Mouse (Mus musculus) limb, embryonic 15.5 days (tissue): ENCODE measurements at regions not wholly inside any gene's neighbourhood (a gene's known extent, or its start where the extent isn't known, plus 50 kb on each side); places are given as distances from the start of the nearest gene placed in this dataset.

Experiments
- ATAC-seq: fragments of 200-750 bp; cut with Nextera tagmentation; 2 replicates; pipeline ENCODE4 v1.8.0; 2017; ENCODE audit warnings: low read depth, moderate TSS enrichment; ENCODE audit not compliant: insufficient number of reproducible peaks, low FRiP score, low TSS enrichment
- H3K27ac ChIP-seq: fragments of 300-500 bp; sonication (generic); 2 replicates; pipeline ENCODE4 v1.5.1; 2015; ENCODE audit warnings: moderate library complexity, mild to moderate bottlenecking, inconsistent platforms
- H3K27me3 ChIP-seq: fragments of 300-500 bp; sonication (generic); 2 replicates; pipeline ENCODE4 v1.6.1; 2015; ENCODE audit warnings: inconsistent platforms
- H3K36me3 ChIP-seq: fragments of 300-500 bp; sonication (generic); 2 replicates; pipeline ENCODE4 v1.6.1; 2015; ENCODE audit warnings: inconsistent platforms
- H3K4me1 ChIP-seq: fragments of 300-500 bp; sonication (generic); 2 replicates; pipeline ENCODE4 v1.6.1; 2015; ENCODE audit warnings: inconsistent platforms
- H3K4me2 ChIP-seq: fragments of 300-500 bp; sonication (generic); 2 replicates; pipeline ENCODE4 v1.6.1; 2015; ENCODE audit warnings: mild to moderate bottlenecking, inconsistent platforms
- H3K4me3 ChIP-seq: fragments of 300-500 bp; sonication (generic); 2 replicates; pipeline ENCODE4 v1.5.1; 2015; ENCODE audit warnings: mild to moderate bottlenecking, inconsistent platforms
- H3K9ac ChIP-seq: fragments of 300-500 bp; sonication (generic); 2 replicates; pipeline ENCODE4 v1.6.1; 2015; ENCODE audit warnings: inconsistent platforms
- H3K9me3 ChIP-seq: fragments of 300-500 bp; sonication (generic); 2 replicates; pipeline ENCODE4 v1.6.1; 2016; ENCODE audit warnings: inconsistent platforms
- WGBS: fragments of 180-500 bp; shearing (Covaris S2); methylation state at CpG from one replicate; pipeline ENCODE4 v1.1.7; 2015; 5-methylcytosine and 5-hydroxymethylcytosine counted together

GRCm38 (mm10) chr4:55711500-55712341 lies 179.5 kb upstream of the Klf4 start:
- no peak overlapping the region for H3K4me2 ChIP-seq
- H3K4me1 ChIP-seq, result peaks cover 8% of the 10 kb centered on the region; the same call in 1 of the 2 replicates
- H3K4me3 ChIP-seq, result no peak overlapping the region
- 66% methylated on average over 13 of the region's 13 CpGs for WGBS
- H3K27me3 ChIP-seq, result no peaks in the 10 kb centered on the region
- no peak for ATAC-seq
- H3K9me3 ChIP-seq, result no peaks in the 10 kb centered on the region
- no peak overlapping the region for H3K9ac ChIP-seq
- H3K36me3 ChIP-seq, result no peaks in the 10 kb centered on the region
- H3K27ac ChIP-seq, result no peak overlapping the region

- Histone ChIP-seq H3K4me3 (no peak overlapping the region), H3K36me3 (no peaks in the 10 kb centered on the region), H3K27ac (no peak overlapping the region), H3K9me3 (no peaks in the 10 kb centered on the region), H3K9ac (no peak overlapping the region), H3K4me1 (peaks cover 2% of the 10 kb centered on the region; the same call in 1 of the 2 replicates), H3K4me2 (no peak overlapping the region), H3K27me3 (no peaks in the 10 kb centered on the region)
- no peak for ATAC-seq
- 81% methylated on average over 5 of the region's 5 CpGs for WGBS
Observed at GRCm38 (mm10) chr4:55710476-55710875, 178.2 kb upstream of the Klf4 start.

- WGBS, result 78% methylated on average over 2 of the region's 2 CpGs
- no peak overlapping the region for H3K4me3 ChIP-seq
- H3K36me3 ChIP-seq, result no peaks in the 10 kb centered on the region
- no peak overlapping the region for H3K27ac ChIP-seq
- H3K4me1 ChIP-seq, result peaks cover 2% of the 10 kb centered on the region; the same call in 1 of the 2 replicates
- no peaks in the 10 kb centered on the region for H3K27me3 ChIP-seq
- H3K4me2 ChIP-seq, result no peak overlapping the region
- no peaks in the 10 kb centered on the region for H3K9me3 ChIP-seq
- H3K9ac ChIP-seq, result no peak overlapping the region
- no peak for ATAC-seq
Observed at GRCm38 (mm10) chr4:55708808-55709207, 176.5 kb upstream of the Klf4 start.

- Histone ChIP-seq H3K27ac (no peak overlapping the region), H3K27me3 (no peaks in the 10 kb centered on the region), H3K4me2 (no peak overlapping the region), H3K4me1 (peaks cover 2% of the 10 kb centered on the region; the same call in 1 of the 2 replicates), H3K4me3 (no peak overlapping the region), H3K9ac (no peak overlapping the region), H3K9me3 (no peaks in the 10 kb centered on the region), H3K36me3 (no peaks in the 10 kb centered on the region)
- no peak for ATAC-seq
- 67% methylated on average over 10 of the region's 10 CpGs for WGBS
Observed at GRCm38 (mm10) chr4:55707916-55708315, 175.7 kb upstream of the Klf4 start.

- ATAC-seq, result no peak
- H3K4me3 ChIP-seq, result no peak overlapping the region
- H3K27ac ChIP-seq, result no peak overlapping the region
- H3K4me2 ChIP-seq, result no peak overlapping the region
- H3K4me1 ChIP-seq, result peaks cover 4% of the 10 kb centered on the region; the same call in 1 of the 2 replicates
- 82% methylated on average over 4 of the region's 4 CpGs for WGBS
- H3K36me3 ChIP-seq, result no peaks in the 10 kb centered on the region
- H3K9ac ChIP-seq, result no peak overlapping the region
- no peaks in the 10 kb centered on the region for H3K27me3 ChIP-seq
- no peaks in the 10 kb centered on the region for H3K9me3 ChIP-seq
Observed at GRCm38 (mm10) chr4:55704921-55705320, 172.7 kb upstream of the Klf4 start.

GRCm38 (mm10) chr4:55703346-55703916 lies 171.2 kb upstream of the Klf4 start:
- 55% methylated on average over 2 of the region's 2 CpGs for WGBS
- Histone ChIP-seq H3K27ac (no peak overlapping the region), H3K4me3 (no peak overlapping the region), H3K9ac (no peak overlapping the region), H3K27me3 (no peaks in the 10 kb centered on the region), H3K4me2 (no peak overlapping the region), H3K9me3 (no peaks in the 10 kb centered on the region), H3K36me3 (no peaks in the 10 kb centered on the region), H3K4me1 (peaks cover 9% of the 10 kb centered on the region; the same call in 1 of the 2 replicates)
- ATAC-seq, result no peak

- 72% methylated on average over 2 of the region's 2 CpGs for WGBS
- Histone ChIP-seq H3K4me2 (no peak overlapping the region), H3K9me3 (no peaks in the 10 kb centered on the region), H3K4me1 (peaks cover 7% of the 10 kb centered on the region; the same call in 1 of the 2 replicates), H3K27me3 (no peaks in the 10 kb centered on the region), H3K27ac (no peak overlapping the region), H3K9ac (no peak overlapping the region), H3K36me3 (no peaks in the 10 kb centered on the region), H3K4me3 (no peak overlapping the region)
- no peak for ATAC-seq
Observed at GRCm38 (mm10) chr4:55701334-55701733, 169.1 kb upstream of the Klf4 start.

- H3K4me2 ChIP-seq, result 0 out of 2 replicates have a peak overlapping the region, but pooled peaks have one; percentile 10
Observed at GRCm38 (mm10) chr4:55699917-55700316, 167.7 kb upstream of the Klf4 start.

GRCm38 (mm10) chr4:55699161-55699560 lies 166.9 kb upstream of the Klf4 start:
- no peak for ATAC-seq
- Histone ChIP-seq H3K9ac (no peak overlapping the region), H3K9me3 (no peaks in the 10 kb centered on the region), H3K4me3 (no peak overlapping the region), H3K27ac (no peak overlapping the region), H3K4me2 (no peak overlapping the region), H3K27me3 (no peaks in the 10 kb centered on the region), H3K4me1 (peaks cover 7% of the 10 kb centered on the region; the same call in 1 of the 2 replicates), H3K36me3 (no peaks in the 10 kb centered on the region)
- 75% methylated on average over 5 of the region's 5 CpGs for WGBS

More at GRCm38 (mm10) chr4:55699917-55700316, 167.7 kb upstream of the Klf4 start:
- Histone ChIP-seq H3K9ac (no peak overlapping the region), H3K27me3 (no peaks in the 10 kb centered on the region), H3K27ac (no peak overlapping the region), H3K4me1 (peaks cover 7% of the 10 kb centered on the region; the same call in 1 of the 2 replicates), H3K4me3 (no peak overlapping the region), H3K9me3 (no peaks in the 10 kb centered on the region), H3K36me3 (no peaks in the 10 kb centered on the region)
- no peak for ATAC-seq
- 49% methylated on average over 8 of the region's 8 CpGs for WGBS

- H3K4me1 ChIP-seq, result peaks cover 7% of the 10 kb centered on the region; the same call in 1 of the 2 replicates
Observed at GRCm38 (mm10) chr4:55697108-55697507, 164.8 kb upstream of the Klf4 start.

GRCm38 (mm10) chr4:55696428-55696827 lies 164.2 kb upstream of the Klf4 start:
- no peak for ATAC-seq
- 54% methylated on average over 1 of the region's 1 CpGs for WGBS
- Histone ChIP-seq H3K9me3 (no peaks in the 10 kb centered on the region), H3K27ac (no peak overlapping the region), H3K4me2 (no peak overlapping the region), H3K27me3 (no peaks in the 10 kb centered on the region), H3K4me1 (peaks cover 7% of the 10 kb centered on the region; the same call in 1 of the 2 replicates), H3K4me3 (no peak overlapping the region), H3K36me3 (no peaks in the 10 kb centered on the region), H3K9ac (no peak overlapping the region)

More at GRCm38 (mm10) chr4:55697108-55697507, 164.8 kb upstream of the Klf4 start:
- no peak overlapping the region for H3K4me3 ChIP-seq
- no peaks in the 10 kb centered on the region for H3K36me3 ChIP-seq
- ATAC-seq, result no peak
- 71% methylated on average over 12 of the region's 12 CpGs for WGBS
- H3K9me3 ChIP-seq, result no peaks in the 10 kb centered on the region
- H3K4me2 ChIP-seq, result no peak overlapping the region
- no peak overlapping the region for H3K27ac ChIP-seq
- H3K27me3 ChIP-seq, result no peaks in the 10 kb centered on the region
- no peak overlapping the region for H3K9ac ChIP-seq

- Histone ChIP-seq H3K27ac (no peak overlapping the region), H3K4me3 (no peak overlapping the region), H3K27me3 (no peaks in the 10 kb centered on the region), H3K9ac (no peak overlapping the region), H3K4me2 (no peak overlapping the region), H3K36me3 (no peaks in the 10 kb centered on the region), H3K9me3 (no peaks in the 10 kb centered on the region), H3K4me1 (peaks cover 7% of the 10 kb centered on the region; the same call in 1 of the 2 replicates)
- WGBS, result 91% methylated on average over 1 of the region's 1 CpGs
- ATAC-seq, result no peak
Observed at GRCm38 (mm10) chr4:55695246-55695645, 163.0 kb upstream of the Klf4 start.
